Mouse (Mus musculus) cerebellum, adult 8-10 months (tissue): ENCODE data around the gene Pax5.

Experiments used
- DNase-seq: peaks from one replicate; pipeline ENCODE4 v3.0.0; 2022

Pax5 gene

DNA sequence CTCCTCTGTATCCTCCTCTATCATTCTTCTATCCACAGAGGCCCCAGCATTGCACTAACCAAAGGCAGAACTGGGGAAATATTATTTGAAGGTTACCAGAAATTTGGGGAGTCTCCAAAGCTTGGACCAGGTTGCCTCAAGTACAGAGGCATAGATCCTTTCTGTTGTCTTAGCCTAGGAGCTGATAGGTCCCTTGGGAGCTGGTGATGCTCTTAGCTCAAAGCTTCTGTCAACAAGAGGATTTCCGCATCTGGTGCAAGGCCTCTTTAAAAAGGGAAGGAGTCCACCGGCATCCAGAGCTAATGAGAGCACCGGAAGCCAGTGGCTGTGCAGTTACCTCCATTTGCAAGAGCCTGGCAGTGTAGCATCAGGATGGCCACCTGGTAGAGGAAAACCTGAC lies 5.1 kb downstream of the Pax5 start:
- DNase-seq = no peak

DNA sequence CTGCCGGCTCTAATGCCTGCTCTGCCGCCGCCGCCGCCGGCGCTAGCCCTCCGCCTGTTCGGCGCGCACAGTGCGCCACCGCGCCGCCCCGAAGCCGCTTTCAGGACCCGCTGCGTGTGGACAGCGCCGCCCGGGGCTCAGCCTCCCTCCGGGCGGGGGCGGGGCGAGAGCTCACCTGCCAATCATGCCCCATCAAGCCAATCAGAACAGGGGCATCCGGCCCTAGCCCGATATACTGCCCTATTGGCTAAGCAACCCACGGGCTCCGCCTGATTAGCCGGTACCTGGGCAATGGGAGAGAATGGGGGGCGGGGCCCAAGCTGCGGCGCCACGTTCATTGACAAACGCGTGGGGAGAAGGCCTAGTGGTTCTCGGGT lies 5.9 kb downstream of the Pax5 start:
- peak; percentile 32 for DNase-seq

DNA sequence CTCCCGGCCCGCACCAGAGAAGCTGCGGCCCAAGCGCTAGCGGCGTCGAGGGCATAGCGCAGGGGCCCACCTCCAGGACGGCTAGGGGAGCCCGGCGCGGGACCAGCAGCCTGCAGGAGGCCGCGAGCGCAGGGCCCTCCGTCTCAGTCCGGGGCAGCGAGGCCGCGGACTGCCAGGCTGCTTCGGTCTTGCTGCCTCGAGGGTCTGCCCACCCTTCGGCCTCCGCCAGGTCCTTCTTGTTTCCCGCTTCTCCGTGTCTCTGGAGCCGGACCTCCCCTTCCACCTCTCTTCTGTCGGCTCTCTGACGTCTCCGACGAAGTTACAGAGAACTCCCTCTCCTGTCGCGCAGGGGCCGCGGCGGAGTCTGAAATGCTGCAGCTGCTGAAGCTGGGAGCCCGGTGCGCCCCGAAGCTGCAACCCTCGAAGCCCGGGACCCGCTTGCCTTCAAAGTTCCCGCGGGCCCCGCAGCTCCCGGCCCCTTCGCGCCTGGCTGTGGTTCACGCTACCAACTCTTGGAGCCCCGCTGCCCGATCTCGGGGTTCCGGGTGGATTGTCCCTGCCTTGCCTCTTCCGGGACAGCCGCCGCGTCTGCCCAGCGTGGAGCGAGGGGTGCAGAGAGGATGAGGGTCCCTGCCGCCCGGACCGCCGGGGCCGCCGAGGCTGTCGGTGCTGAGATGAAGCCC lies 6.5 kb downstream of the Pax5 start:
- peak; percentile 4 for DNase-seq

DNA sequence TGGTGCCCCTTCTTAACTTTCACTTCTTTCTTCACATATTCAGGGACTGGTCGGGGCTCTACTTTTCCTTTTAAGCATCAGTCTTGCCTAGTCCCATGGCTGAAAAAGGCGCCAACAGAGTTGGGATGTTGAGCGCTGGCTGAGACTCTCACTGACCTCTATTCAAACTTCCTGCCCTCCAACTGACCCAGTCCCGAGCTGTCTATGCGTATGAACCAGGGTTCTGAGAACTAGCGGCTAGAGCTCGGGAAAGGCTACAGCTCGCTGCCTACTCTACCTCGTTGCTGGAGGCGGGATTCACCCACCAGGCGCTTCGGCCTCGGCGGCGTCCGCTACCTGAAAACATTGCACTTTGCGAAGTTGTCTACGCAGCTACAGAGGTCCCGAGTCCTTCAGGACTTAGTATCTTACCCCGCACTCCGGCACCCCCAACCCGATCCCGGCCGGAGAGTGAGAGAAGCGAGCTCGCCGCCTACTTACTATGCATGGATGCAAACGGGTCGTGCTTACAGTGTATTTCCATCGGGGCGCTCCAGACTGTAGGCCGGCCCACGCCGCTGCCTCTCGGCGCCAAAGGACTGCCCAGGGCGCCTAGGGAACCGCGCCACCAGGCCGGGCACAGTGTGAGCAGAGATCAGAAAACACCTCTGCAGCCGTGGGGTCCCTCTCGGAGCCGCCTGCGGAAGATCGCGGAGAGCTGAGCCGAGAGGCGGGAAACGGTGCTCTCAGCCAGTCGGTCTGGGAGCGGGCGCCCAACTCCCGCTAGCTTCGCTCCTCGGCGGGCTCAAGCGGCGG lies 7.2 kb downstream of the Pax5 start:
- DNase-seq = peak; percentile 13

DNA sequence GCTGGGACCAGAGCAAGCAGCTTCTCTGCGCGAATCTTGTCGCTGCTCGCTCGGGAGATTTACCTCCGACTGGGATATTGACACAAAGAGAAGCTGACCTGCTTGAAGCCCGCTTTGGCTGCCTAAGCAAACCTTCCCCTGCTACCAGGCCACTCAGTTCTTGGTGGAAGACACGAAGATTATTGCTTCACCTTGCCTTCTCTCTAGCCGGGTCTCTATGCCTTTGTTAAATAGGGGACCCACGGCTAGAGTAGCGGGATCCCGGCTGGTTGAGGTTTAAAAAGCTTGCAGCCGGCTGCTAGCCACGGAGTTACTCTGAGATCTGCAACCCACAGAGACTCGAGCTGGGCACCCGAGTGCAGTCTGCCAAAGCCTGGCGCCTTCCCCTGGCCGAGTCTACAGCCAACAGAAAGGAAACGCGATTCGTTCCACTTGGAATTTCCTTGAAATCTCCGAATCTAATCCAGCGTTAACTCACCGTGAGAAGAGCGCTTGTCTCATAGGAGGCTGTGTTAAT lies 8.2 kb downstream of the Pax5 start:
- DNase-seq = peak; percentile 29

DNA sequence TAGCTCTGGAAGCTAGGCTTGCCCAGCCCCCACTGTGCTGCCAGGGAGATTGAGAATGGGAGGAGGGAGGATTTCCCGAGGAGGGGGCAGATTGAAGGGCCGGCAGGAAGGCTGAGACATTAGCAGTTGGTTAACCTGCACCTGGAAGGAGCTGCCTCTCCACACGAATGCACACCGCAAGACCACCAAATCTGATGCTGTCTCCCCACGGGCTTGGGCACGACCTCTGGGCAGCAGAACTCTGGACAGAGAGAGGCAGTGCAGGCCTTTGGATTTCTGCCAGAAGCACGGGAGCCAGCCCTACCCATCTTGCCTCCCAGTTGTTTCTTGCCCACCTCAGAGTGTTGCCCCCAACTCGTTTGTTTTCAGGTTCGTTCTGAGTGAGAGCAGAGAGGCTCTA lies 8.8 kb downstream of the Pax5 start:
- DNase-seq = no peak

DNA sequence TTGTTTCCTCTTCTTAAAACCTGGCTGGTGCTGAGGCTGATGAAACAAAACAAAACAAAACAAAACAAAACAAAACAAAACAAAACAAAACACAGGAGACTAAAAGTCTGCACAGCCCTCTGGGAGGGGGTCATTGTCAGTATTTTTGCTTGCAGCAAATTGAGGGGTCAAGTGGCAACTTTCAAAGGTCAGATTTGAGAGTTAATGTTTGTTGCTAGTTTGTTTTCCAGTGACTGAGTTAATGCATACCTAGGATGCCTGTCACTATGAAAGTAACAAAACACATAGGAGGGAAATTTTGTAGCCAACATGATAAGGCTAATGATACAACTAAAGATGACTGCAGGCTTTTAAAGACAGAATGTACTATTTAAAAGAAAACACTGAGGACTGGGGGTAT lies 13.6 kb downstream of the Pax5 start:
- no peak for DNase-seq

DNA sequence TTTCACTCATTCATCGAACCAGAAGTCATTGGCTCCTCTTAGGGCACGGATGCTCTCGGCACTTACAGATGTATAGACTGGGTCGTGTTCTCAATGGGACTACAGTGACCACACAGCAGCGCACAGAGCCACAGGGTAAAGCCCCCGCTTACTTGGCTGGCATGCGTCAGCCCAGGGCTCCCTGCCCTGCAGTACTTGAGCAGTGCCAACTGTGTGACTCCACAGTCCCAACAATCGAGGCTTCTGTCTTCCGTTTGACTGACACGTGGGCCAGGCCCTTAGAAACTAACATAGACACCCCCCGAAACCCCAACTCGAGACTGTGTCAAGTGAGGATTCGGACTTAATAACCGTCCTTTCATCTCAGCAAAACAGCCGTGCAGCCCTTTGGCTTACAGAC lies 15.9 kb downstream of the Pax5 start:
- no peak for DNase-seq

DNA sequence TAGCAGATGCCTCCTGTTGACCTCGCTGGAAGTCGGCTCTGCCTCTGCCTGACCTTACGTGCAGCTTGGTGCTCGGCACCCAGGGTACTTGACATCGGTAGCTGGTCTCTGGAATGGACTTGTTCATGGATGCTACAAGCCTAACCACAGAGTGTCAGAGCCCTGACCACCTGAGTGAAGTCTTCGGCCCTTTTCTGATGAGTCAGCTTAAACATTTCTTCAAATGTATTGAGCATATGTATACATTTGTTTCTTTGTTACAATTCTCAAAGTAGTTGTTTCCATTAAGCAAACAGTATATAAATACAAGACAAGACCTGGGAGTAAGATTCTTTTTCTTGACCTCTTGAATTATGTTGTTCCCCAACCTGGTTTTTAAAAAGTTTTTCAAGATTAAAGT lies 24.7 kb downstream of the Pax5 start:
- DNase-seq = no peak

DNA sequence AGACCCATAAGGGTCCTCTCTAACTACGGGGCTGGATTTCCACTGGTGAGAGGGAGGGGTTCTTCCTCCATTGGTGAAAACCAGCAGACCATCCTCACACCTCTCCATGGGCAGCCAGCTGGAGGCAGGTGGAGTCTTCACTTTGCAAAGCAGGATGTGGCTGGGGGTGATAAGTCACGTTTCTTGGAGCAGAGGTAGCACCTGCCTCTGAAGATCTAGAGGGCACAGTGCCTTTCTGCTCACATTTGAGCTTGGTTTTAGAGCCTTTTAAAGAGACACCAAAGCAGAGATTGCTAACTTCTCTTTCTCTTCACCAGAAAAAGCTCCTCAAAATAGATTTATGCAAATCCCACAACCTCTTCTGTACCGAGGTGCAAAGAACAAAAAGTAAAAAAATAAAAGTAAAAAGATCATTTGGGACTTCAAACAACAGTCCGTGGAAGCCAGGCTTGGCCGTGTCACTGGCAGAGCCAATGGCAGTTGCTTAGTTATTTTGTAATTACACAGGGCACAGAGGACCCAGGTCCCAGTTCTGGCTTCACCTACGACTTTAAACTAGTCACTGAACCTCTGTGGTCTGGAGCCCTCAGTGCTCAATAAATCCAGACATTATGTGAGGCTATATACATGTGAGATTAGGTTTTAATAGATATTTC lies 29.9 kb downstream of the Pax5 start:
- no peak for DNase-seq

DNA sequence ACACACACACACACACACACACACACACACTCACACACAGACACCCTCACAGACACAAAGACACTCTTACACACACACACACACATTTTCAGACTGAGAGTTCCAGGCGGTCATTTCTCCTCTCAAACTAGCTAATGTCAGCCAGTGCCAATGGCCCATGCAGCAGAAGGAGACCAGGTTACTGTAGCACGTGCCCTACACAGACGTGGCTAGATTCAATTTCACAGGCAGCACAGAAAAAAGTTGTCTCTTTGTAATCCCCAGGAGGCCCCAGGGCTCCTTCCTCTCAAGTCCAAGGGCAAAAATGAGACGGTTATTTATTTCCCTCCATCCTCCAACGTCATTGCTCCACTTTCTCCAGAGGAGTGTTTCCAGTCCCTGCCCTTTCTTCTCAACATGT lies 31.6 kb downstream of the Pax5 start:
- DNase-seq = no peak

DNA sequence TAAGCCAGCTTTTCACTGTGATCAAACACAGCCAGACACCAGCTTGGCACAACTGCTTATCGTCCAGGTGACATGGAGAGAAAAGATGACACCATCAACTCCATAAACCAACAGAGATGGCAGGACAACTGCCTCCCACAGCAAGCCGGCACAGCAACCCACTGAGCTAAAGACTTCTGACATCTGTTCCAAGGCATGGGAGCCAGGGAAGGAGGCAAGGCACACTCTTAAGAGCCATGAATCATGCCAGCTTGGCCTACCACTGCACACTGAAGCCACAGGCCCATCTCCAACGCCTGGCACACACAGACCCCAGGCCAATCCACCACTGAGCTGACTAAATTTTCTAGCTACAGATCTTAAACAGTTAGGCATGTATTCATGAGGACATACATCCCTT lies 32.3 kb downstream of the Pax5 start:
- DNase-seq = no peak

DNA sequence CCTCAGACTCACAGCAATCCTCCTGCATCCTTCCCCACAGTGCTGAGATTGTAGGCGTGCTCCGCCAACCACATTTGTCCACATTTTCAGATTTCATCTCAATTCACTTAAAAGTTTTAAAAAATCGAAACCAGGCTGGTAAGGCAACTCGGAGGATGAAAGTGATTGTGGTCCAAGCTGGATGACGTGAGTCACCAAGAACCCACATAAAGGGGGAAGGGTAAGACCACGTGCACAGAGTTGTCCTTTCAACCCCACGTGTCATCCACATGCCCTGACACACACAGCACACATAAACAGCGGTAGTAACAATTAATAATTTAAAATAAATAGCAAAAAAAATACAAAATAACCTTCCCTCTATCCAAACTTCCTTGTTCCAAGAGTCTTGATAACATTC lies 35.3 kb downstream of the Pax5 start:
- no peak for DNase-seq

DNA sequence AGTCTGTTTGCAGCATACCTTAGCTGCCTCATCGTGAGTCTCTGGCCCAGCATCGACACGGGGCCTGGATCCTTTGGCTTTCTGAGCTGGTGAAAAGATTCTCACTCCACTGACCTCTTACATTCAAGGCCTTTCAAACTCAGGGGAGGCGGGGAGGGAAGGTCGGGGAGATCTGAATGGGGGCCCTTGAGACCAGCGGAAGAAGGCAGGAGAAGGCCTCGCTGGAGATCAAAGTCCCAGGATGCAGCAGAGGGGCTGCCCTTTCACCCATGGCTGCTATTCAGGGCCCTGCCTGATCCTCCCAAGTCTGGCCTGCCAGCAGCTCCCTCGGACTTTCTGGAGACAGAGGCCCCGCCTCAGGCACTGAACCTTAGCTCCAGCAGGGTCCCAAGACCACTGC lies 36.6 kb downstream of the Pax5 start:
- DNase-seq = no peak

DNA sequence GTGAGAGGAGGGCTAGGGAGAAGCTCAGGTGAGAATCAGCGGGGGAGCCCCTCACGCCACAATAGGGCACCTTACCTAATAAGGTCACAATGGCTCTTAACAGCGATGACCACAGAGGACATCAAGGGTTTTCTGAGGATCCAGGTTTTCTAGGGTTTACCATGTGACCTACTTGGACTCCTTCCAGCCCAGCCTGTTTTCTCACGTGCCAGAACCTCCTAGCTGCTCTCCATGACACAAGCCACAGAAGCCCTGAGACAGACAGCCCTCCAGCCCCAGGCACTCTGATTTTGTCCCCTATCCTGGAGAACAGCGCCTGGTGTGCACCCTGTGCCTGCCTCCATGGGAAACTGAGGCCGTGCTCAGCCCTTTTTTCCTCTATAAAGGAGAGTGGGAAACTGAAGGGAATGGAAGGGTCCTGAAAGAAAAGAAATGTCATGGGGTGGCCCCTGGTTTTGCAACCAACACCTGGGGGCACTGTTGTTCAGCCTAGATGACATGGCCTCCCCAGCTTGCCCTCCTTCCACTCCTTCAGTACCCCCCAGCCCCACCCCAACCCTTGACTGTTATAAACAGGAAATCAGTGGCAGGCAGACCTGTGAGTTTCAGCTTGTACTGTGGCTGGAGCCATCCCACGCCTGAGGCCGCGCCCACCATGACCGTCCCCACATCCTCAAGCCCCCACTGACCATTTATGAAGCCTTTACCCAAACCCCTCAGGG lies 37.9 kb downstream of the Pax5 start:
- no peak for DNase-seq

DNA sequence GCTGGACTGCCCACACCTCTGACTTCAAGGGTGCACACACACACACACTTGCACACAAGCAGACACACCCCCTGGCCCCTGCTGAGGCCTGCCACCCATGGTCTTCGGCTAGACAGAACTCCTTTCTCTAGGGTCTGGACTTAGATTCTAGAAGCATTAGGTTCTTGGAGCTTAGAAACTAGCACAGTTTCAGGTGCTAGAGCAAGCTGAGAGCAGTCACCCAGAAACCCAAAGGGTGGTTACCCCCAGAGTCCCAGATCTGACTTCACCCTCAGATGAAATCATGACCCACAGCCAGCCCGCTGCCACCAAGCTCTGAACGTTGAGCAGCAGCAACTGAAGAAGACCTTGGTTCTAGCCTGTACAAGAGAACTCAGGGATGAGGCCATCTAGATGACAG lies 38.8 kb downstream of the Pax5 start:
- no peak for DNase-seq

DNA sequence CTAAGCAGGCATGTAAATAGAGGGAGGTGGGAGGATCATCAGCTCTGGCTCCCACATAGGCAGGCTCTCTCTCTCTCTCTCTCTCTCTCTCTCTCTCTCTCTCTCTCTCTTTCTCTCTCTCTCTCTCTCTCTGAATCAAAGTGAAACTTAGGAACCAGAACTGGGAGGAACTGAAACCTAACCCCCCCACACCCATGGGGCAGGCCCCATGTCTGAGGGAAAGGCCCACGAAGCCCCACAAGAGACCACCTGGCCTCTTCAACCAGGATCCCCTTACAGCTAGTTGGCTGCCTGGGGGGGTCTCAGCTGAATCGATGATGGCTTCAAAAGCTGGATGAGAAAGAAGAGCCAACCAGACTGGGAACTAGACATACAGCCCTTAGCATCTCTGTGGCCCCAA lies 39.3 kb downstream of the Pax5 start:
- DNase-seq = no peak

DNA sequence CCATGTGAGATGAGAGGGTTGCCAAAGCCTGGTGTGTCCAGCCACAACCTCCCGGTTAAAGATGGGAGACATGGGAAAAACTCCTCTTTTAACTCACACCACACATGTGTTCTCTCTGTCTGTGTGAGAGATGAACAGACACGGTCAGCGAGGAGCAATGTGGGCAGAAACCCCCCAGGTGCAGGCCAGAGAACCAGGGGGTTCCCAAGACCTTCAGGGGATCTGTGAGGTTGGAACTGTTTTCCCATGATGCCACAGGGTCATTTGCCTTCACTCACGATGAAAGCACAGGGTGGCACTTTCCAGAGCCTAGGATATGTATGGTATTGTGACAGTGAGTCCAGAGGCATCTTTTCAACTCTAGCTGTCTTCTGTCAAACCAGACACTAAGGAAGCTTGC lies 39.9 kb downstream of the Pax5 start:
- DNase-seq = no peak

DNA sequence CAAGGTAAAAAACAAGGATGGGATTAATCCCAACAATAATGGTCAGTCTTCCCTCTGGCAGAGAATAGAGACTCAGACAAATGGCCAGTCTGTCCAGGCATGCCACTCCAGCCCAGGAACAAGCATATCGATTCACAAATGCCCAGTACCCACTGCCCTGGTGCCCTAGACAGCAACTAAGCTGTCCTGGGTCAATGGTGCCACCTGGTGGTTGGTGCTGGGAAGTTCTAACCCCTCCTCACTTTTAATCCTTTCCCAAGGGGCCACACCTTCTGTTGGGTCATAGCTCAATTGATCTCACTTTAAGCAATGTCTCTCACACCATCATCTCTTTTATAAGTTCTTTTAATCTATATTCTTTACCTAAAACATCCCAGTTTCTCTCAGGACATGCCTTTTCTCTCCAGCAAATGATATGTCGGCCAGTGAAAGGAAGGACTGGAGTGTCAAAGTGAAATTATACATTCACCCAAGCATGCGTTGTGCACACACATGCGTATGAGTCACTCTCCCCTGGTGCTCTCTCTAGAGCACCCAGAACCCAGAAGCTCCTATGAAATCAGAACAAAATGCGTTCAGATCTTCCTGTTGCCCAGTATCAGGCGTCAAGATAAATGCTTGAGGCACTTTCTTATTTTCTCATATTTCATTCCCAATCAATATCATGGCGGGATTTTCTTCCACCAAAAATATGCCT lies 40.7 kb downstream of the Pax5 start:
- no peak for DNase-seq

DNA sequence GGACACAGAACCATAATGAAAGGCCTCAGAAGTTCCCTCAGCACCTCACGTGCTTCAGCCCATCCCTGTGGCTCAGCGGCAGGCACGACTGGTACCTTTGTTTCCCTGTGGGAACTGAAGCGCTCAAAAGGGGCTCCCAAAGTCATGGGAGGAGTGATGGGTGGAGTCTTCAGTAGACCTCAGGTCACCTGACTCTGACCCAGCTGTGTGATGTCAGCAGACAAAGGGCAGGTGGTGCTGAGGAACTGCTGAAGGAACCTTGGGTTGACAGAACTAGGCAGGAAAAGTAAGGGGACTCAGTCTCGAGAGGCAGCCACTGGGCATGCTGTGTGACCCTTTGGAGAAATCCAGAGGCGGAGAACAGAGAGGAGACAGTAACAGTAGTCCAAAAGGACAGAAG lies 41.7 kb downstream of the Pax5 start:
- no peak for DNase-seq

DNA sequence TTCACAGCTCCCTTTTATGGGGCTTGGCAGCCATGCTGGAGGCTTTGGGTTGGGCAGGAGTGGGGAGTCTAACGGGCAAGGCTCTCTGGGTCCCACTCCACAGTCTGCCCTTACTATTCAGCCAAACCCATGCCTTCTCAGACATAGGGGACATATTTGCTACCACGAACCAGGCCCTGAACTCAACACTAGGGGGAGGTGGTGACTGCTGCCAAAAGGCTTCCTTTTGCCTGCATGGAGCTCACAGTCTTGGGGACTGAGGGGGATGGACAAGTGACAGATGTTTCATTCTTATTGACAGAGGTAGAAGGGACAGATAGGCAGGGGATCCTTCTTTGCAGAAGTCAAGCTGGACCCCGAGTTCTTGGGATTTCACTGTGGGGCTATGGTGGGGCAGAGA lies 42.1 kb downstream of the Pax5 start:
- no peak for DNase-seq

DNA sequence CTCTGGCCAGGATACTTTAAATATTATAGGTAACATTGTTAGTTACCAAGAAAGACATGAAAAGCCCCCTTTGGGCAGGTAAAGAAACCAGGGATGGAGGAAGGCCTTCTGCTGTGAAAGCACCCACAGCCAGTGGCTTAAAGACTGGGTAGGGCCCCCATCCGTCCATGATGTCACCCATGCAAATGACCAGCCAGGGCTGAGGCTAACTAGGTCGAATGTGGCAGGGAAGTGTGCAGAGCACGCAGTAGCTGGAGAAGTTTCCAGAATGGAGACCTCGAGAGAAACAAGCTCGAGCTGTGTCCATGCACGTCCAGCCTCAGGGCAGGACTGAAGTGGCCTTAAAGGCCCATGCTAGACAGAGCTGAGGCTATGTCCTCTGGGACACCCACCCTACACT lies 42.9 kb downstream of the Pax5 start:
- DNase-seq = no peak

DNA sequence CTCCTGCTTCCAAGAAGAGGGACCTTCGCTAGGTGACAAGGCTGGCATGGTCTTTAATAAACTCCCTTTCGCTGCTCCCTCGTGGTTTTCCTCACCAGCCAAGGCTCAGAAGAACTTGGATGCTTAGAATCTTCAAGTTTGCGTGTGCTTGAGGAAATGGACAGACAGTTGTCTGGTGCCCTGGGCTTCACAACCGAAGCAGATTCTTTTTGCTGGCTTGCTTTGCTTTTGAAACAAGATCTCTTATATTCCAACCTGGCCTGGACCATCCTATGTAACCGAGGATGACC lies 45.6 kb downstream of the Pax5 start:
- DNase-seq = no peak
